Mouse (Mus musculus) MEL (cell line): ENCODE measurements around the gene Map2k4. TPM values are rescaled to one million over a fixed set of nuclear protein-coding genes. Genes with fewer than 3 reads are reported as not detected.

Experiments
- DNase-seq: peaks from one replicate; pipeline ENCODE4 v3.0.0; 2011; ENCODE audit warnings: low read depth, low spot score
- H3K27ac ChIP-seq: 2 replicates; pipeline ENCODE4 v1.5.1; 2012; ENCODE audit warnings: low read depth, mild to moderate bottlenecking, control low read depth, low read length, moderate library complexity; ENCODE audit not compliant: control insufficient read depth
- H3K27me3 ChIP-seq, 2 experiments: fragments of 150-350 bp in 1 of 2; sonication (generic) in 1 of 2; 2 replicates each; pipeline ENCODE4 v1.6.1; 2012; ENCODE audit warnings: low read length in 2 of 2, mild to moderate bottlenecking in 2 of 2, improper control_type of control experiment in 1 of 2, moderate library complexity in 1 of 2; ENCODE audit not compliant: insufficient read depth in 2 of 2, control insufficient read depth in 1 of 2
- H3K36me3 ChIP-seq, 2 experiments: 2 replicates each; pipeline ENCODE4 v1.6.1; 2012 to 2014; ENCODE audit warnings: low read length in 2 of 2, improper control_type of control experiment in 1 of 2, inconsistent platforms in 1 of 2, mild to moderate bottlenecking in 1 of 2; ENCODE audit not compliant: insufficient read depth in 2 of 2, control insufficient read depth in 1 of 2
- H3K4me1 ChIP-seq, 2 experiments: fragments of 150-350 bp in 1 of 2; sonication (generic) in 1 of 2; 2 replicates each; pipeline ENCODE4 v1.6.1; 2012; ENCODE audit warnings: low read length in 2 of 2, improper control_type of control experiment in 1 of 2, mild to moderate bottlenecking in 1 of 2; ENCODE audit not compliant: insufficient read depth in 2 of 2, control insufficient read depth in 1 of 2
- H3K4me3 ChIP-seq, 2 experiments: fragments of 150-350 bp in 1 of 2; sonication (generic) in 1 of 2; 2 replicates each; pipeline ENCODE4 v1.5.1; 2012; ENCODE audit warnings: low read depth in 2 of 2, low read length in 2 of 2, mild to moderate bottlenecking in 2 of 2, moderate library complexity in 2 of 2, control low read depth in 1 of 2, improper control_type of control experiment in 1 of 2; ENCODE audit not compliant: control insufficient read depth in 1 of 2, insufficient read depth in 1 of 2
- H3K79me2 ChIP-seq: 2 replicates; pipeline ENCODE4 v1.6.1; 2012; ENCODE audit warnings: mild to moderate bottlenecking, low read length, moderate library complexity; ENCODE audit not compliant: control insufficient read depth, poor library complexity, insufficient read depth
- H3K9ac ChIP-seq: 2 replicates; pipeline ENCODE4 v1.6.1; 2012; ENCODE audit warnings: low read depth, mild to moderate bottlenecking, control low read depth, low read length, moderate library complexity; ENCODE audit not compliant: control insufficient read depth, poor library complexity, severe bottlenecking
- H3K9me3 ChIP-seq: fragments of 150-350 bp; sonication (generic); replicated peaks from 2 replicates; pipeline ENCODE4 v1.6.1; 2012; ENCODE audit warnings: mild to moderate bottlenecking, low read length, improper control_type of control experiment, moderate library complexity; ENCODE audit not compliant: insufficient read depth
- BHLHE40 ChIP-seq: IDR thresholded peaks from 2 replicates; pipeline ENCODE4 v1.6.1; 2012; ENCODE audit warnings: low read depth, mild to moderate bottlenecking, inconsistent platforms, low read length, improper control_type of control experiment, borderline replicate concordance
- CHD1 ChIP-seq: IDR thresholded peaks from 2 replicates; pipeline ENCODE4 v1.6.1; 2012; ENCODE audit warnings: low read depth, mild to moderate bottlenecking, inconsistent platforms, low read length, improper control_type of control experiment
- CHD2 ChIP-seq: IDR thresholded peaks from 2 replicates; pipeline ENCODE4 v1.6.1; 2011; ENCODE audit warnings: low read length, improper control_type of control experiment
- CTCF ChIP-seq, 3 experiments: IDR thresholded peaks in 2 of 3; conservative IDR thresholded peaks in 1 of 3; 2 replicates each; pipeline ENCODE4 v1.5.1; 2011 to 2012; ENCODE audit warnings: low read length in 3 of 3, low read depth in 2 of 3, mild to moderate bottlenecking in 2 of 3, improper control_type of control experiment in 1 of 3, inconsistent platforms in 1 of 3, mixed read lengths in 1 of 3, moderate library complexity in 1 of 3; ENCODE audit not compliant: control insufficient read depth in 1 of 3, insufficient read depth in 1 of 3, poor library complexity in 1 of 3, severe bottlenecking in 1 of 3
- E2F4 ChIP-seq: IDR thresholded peaks from 2 replicates; pipeline ENCODE4 v1.6.1; 2011; ENCODE audit warnings: low read depth, low read length, improper control_type of control experiment, borderline replicate concordance
- ELF1 ChIP-seq: IDR thresholded peaks from 2 replicates; pipeline ENCODE4 v1.6.1; 2014; ENCODE audit warnings: low read depth, mild to moderate bottlenecking, inconsistent platforms, low read length, improper control_type of control experiment, moderate library complexity
- EP300 ChIP-seq, 2 experiments: IDR thresholded peaks; 2 replicates each; pipeline ENCODE4 v1.6.1; 2011; ENCODE audit warnings: improper control_type of control experiment in 2 of 2, low read length in 2 of 2, low read depth in 1 of 2, mild to moderate bottlenecking in 1 of 2
- ETS1 ChIP-seq: IDR thresholded peaks from 2 replicates; pipeline ENCODE4 v1.6.1; 2012; ENCODE audit warnings: low read depth, mild to moderate bottlenecking, inconsistent platforms, low read length, improper control_type of control experiment, moderate library complexity
- GABPA ChIP-seq: IDR thresholded peaks from 2 replicates; pipeline ENCODE4 v1.6.1; 2012; ENCODE audit warnings: low read depth, mild to moderate bottlenecking, inconsistent platforms, low read length, improper control_type of control experiment, moderate library complexity
- GATA1 ChIP-seq: IDR thresholded peaks from 2 replicates; pipeline ENCODE4 v1.6.1; 2011; ENCODE audit warnings: low read depth, low read length, improper control_type of control experiment
- HCFC1 ChIP-seq: IDR thresholded peaks from 2 replicates; pipeline ENCODE4 v1.6.1; 2012; ENCODE audit warnings: low read depth, mild to moderate bottlenecking, inconsistent platforms, low read length, improper control_type of control experiment, moderate library complexity
- JUND ChIP-seq: IDR thresholded peaks from 2 replicates; pipeline ENCODE4 v1.6.1; 2011; ENCODE audit warnings: low read depth, mild to moderate bottlenecking, improper control_type of control experiment, low read length
- KAT2A ChIP-seq: conservative IDR thresholded peaks from 2 replicates; pipeline ENCODE4 v1.6.1; 2012; ENCODE audit warnings: low read depth, low read length, improper control_type of control experiment, inconsistent platforms
- MAFK ChIP-seq: IDR thresholded peaks from 2 replicates; pipeline ENCODE4 v1.6.1; 2011; ENCODE audit warnings: low read depth, mild to moderate bottlenecking, low read length, improper control_type of control experiment, borderline replicate concordance
- MAX ChIP-seq: IDR thresholded peaks from 2 replicates; pipeline ENCODE4 v1.6.1; 2011; ENCODE audit warnings: low read length, improper control_type of control experiment
- MAZ ChIP-seq: IDR thresholded peaks from 2 replicates; pipeline ENCODE4 v1.6.1; 2012; ENCODE audit warnings: low read depth, mild to moderate bottlenecking, inconsistent platforms, low read length, improper control_type of control experiment
- MEF2A ChIP-seq: IDR thresholded peaks from 2 replicates; pipeline ENCODE4 v1.6.1; 2014; ENCODE audit warnings: low read depth, mild to moderate bottlenecking, inconsistent platforms, low read length, improper control_type of control experiment; ENCODE audit not compliant: poor library complexity, insufficient replicate concordance, severe bottlenecking; ENCODE audit errors: extremely low read depth
- MXI1 ChIP-seq: IDR thresholded peaks from 2 replicates; pipeline ENCODE4 v1.6.1; 2011; ENCODE audit warnings: mild to moderate bottlenecking, low read depth, low read length, improper control_type of control experiment
- MYB ChIP-seq: IDR thresholded peaks from 2 replicates; pipeline ENCODE4 v1.6.1; 2011; ENCODE audit warnings: mild to moderate bottlenecking, low read depth, low read length, improper control_type of control experiment
- MYC ChIP-seq: IDR thresholded peaks from 2 replicates; pipeline ENCODE4 v1.6.1; 2011; ENCODE audit warnings: low read depth, mild to moderate bottlenecking, low read length, improper control_type of control experiment, moderate library complexity
- NELFE ChIP-seq: IDR thresholded peaks from 2 replicates; pipeline ENCODE4 v1.6.1; 2011; ENCODE audit warnings: low read depth, low read length, improper control_type of control experiment
- NRF1 ChIP-seq: IDR thresholded peaks from 2 replicates; pipeline ENCODE4 v1.6.1; 2014; ENCODE audit warnings: low read depth, mild to moderate bottlenecking, inconsistent platforms, low read length, improper control_type of control experiment, moderate library complexity; ENCODE audit not compliant: poor library complexity, insufficient read depth, severe bottlenecking
- POLR2A ChIP-seq, 2 experiments: IDR thresholded peaks; 2 replicates each; pipeline ENCODE4 v1.6.1; 2011 to 2012; ENCODE audit warnings: low read length in 2 of 2, mild to moderate bottlenecking in 2 of 2, control low read depth in 1 of 2, improper control_type of control experiment in 1 of 2, low read depth in 1 of 2, moderate library complexity in 1 of 2; ENCODE audit not compliant: control insufficient read depth in 1 of 2, insufficient read depth in 1 of 2, poor library complexity in 1 of 2
- POLR2AphosphoS2 ChIP-seq: IDR thresholded peaks from 2 replicates; pipeline ENCODE4 v1.6.1; 2011; ENCODE audit warnings: low read length, improper control_type of control experiment
- POLR2AphosphoS5 ChIP-seq: IDR thresholded peaks from 2 replicates; pipeline ENCODE4 v1.6.1; 2012; ENCODE audit warnings: low read depth, borderline replicate concordance, mild to moderate bottlenecking, inconsistent platforms, low read length, moderate library complexity, mixed read lengths
- RAD21 ChIP-seq: IDR thresholded peaks from 2 replicates; pipeline ENCODE4 v1.6.1; 2011; ENCODE audit warnings: mild to moderate bottlenecking, low read depth, low read length, improper control_type of control experiment
- RCOR1 ChIP-seq: IDR thresholded peaks from 2 replicates; pipeline ENCODE4 v1.6.1; 2012; ENCODE audit warnings: low read depth, mild to moderate bottlenecking, inconsistent platforms, low read length, improper control_type of control experiment
- SIN3A ChIP-seq: IDR thresholded peaks from 2 replicates; pipeline ENCODE4 v1.6.1; 2012; ENCODE audit warnings: low read length, improper control_type of control experiment, inconsistent platforms
- SMC3 ChIP-seq: IDR thresholded peaks from 2 replicates; pipeline ENCODE4 v1.6.1; 2011; ENCODE audit warnings: low read depth, low read length, improper control_type of control experiment
- TBP ChIP-seq: IDR thresholded peaks from 2 replicates; pipeline ENCODE4 v1.8.0; 2011; ENCODE audit warnings: low read depth, low read length, improper control_type of control experiment
- TCF12 ChIP-seq: IDR thresholded peaks from 2 replicates; pipeline ENCODE4 v1.6.1; 2014; ENCODE audit warnings: low read depth, mild to moderate bottlenecking, inconsistent platforms, low read length, improper control_type of control experiment, moderate library complexity
- UBTF ChIP-seq: IDR thresholded peaks from 2 replicates; pipeline ENCODE4 v1.6.1; 2012; ENCODE audit warnings: low read depth, mild to moderate bottlenecking, inconsistent platforms, low read length, improper control_type of control experiment, moderate library complexity, borderline replicate concordance; ENCODE audit not compliant: insufficient read depth
- USF1 ChIP-seq: IDR thresholded peaks from 2 replicates; pipeline ENCODE4 v1.6.1; 2014; ENCODE audit warnings: low read depth, mild to moderate bottlenecking, inconsistent platforms, low read length, improper control_type of control experiment, moderate library complexity
- USF2 ChIP-seq, 2 experiments: IDR thresholded peaks; 2 replicates each; pipeline ENCODE4 v1.6.1; 2011 to 2012; ENCODE audit warnings: improper control_type of control experiment in 2 of 2, low read length in 2 of 2, borderline replicate concordance in 1 of 2, inconsistent platforms in 1 of 2, low read depth in 1 of 2, mild to moderate bottlenecking in 1 of 2; ENCODE audit not compliant: insufficient read depth in 1 of 2
- ZC3H11A ChIP-seq: IDR thresholded peaks from 2 replicates; pipeline ENCODE4 v1.6.1; 2012; ENCODE audit warnings: low read depth, mild to moderate bottlenecking, inconsistent platforms, low read length, improper control_type of control experiment
- ZKSCAN1 ChIP-seq: IDR thresholded peaks from 2 replicates; pipeline ENCODE4 v1.6.1; 2012; ENCODE audit warnings: low read depth, mild to moderate bottlenecking, inconsistent platforms, low read length, improper control_type of control experiment, moderate library complexity
- ZMIZ1 ChIP-seq: IDR thresholded peaks from 2 replicates; pipeline ENCODE4 v1.6.1; 2012; ENCODE audit warnings: low read depth, mild to moderate bottlenecking, inconsistent platforms, low read length, improper control_type of control experiment, moderate library complexity
- ZNF384 ChIP-seq: IDR thresholded peaks from 2 replicates; pipeline ENCODE4 v1.6.1; 2012; ENCODE audit warnings: low read depth, mild to moderate bottlenecking, inconsistent platforms, low read length, improper control_type of control experiment
- polyA plus RNA-seq, 2 experiments: library from polyadenylated mRNA; stranded (reverse) in 1 of 2; unstranded in 1 of 2; fragments of >175 nt in 1 of 2; fragments of >200 nt in 1 of 2; gene quantifications; 2 replicates each; pipeline versions ENCODE4 v1.2.1 to v1.2.4; 2012; ENCODE audit warnings: low replicate concordance in 2 of 2, low read depth in 1 of 2; ENCODE audit not compliant: insufficient read length in 2 of 2, insufficient read depth in 1 of 2, missing spikeins in 1 of 2
- total RNA-seq: library from RNA; depleted of rRNA; stranded (reverse); fragments of 300-350 nt; gene quantifications from 2 replicates; pipeline ENCODE4 v1.2.3, GENCODE M21; 2012

Map2k4 gene
- total and polyA plus RNA-seq, 3 experiments: 20.0 to 70.7 (median 21.8) TPM

- Histone ChIP-seq H3K4me1 (peaks cover 8 to 20% of the 10 kb centered on the region in 2 experiments), H3K4me3 (no peak overlapping the region), H3K9me3 (no peaks in the 10 kb centered on the region), H3K27me3 (no peaks in the 10 kb centered on the region), H3K27ac (no peak overlapping the region), H3K79me2 (no peaks in the 10 kb centered on the region), H3K9ac (no peak overlapping the region), H3K36me3 (peaks cover 6 to 17% of the 10 kb centered on the region in 2 experiments)
- peak; percentile 81 for DNase-seq
- TF ChIP-seq NELFE: no peak
- peak; percentile 76 for TF ChIP-seq JUND
- TF ChIP-seq POLR2A (IDR thresholded peaks at IDR 0.05; ENCODE audit: control insufficient read depth in 1 of 2, insufficient read depth in 1 of 2, low read depth in 1 of 2, low read length in 2 of 2, poor library complexity in 1 of 2): no peak
- TF ChIP-seq SIN3A: peak; percentile 74
- no peak for TF ChIP-seq RAD21
- TF ChIP-seq ZNF384: 0 out of 2 replicates have a peak, but pooled peaks have one; percentile 29
- no peak for TF ChIP-seq ZKSCAN1
- no peak for TF ChIP-seq KAT2A
- TF ChIP-seq ZC3H11A: no peak
- TF ChIP-seq POLR2AphosphoS2: no peak
- peak; percentile 100 for TF ChIP-seq RCOR1
- peak; percentile 32; the same call in 1 of the 2 replicates for TF ChIP-seq MAX
- no peak for TF ChIP-seq SMC3
- peak; percentile 98 to 99 for TF ChIP-seq EP300 (IDR thresholded peaks at IDR 0.05; ENCODE audit: low read depth in 1 of 2, low read length in 2 of 2)
- no peak for TF ChIP-seq CHD2
- TF ChIP-seq E2F4: no peak
- peak; percentile 85 for TF ChIP-seq MYB
- peak; percentile 99 for TF ChIP-seq TCF12
- peak; percentile 81; the same call in 1 of the 2 replicates for TF ChIP-seq MXI1
- TF ChIP-seq USF1: no peak
- TF ChIP-seq USF2 (IDR thresholded peaks at IDR 0.05; ENCODE audit: borderline replicate concordance in 1 of 2, insufficient read depth in 1 of 2, low read depth in 1 of 2, low read length in 2 of 2): no peak
- peak; percentile 61; the same call in 1 of the 2 replicates for TF ChIP-seq MEF2A
- no peak for TF ChIP-seq ZMIZ1
- no peak for TF ChIP-seq ELF1
- no peak for TF ChIP-seq TBP
- TF ChIP-seq MYC: no peak
- no peak for TF ChIP-seq MAZ
- peak; percentile 100 for TF ChIP-seq GATA1
- no peak for TF ChIP-seq CTCF (IDR thresholded peaks at IDR 0.05 in 2 of 3, conservative IDR thresholded peaks at IDR 0.05 in 1 of 3; ENCODE audit: control insufficient read depth in 1 of 3, insufficient read depth in 1 of 3, low read depth in 2 of 3, low read length in 3 of 3, poor library complexity in 1 of 3, severe bottlenecking in 1 of 3)
- peak; percentile 90 for TF ChIP-seq ETS1
- no peak for TF ChIP-seq POLR2AphosphoS5
- TF ChIP-seq UBTF: no peak
- peak; percentile 59; the same call in 1 of the 2 replicates for TF ChIP-seq MAFK
- TF ChIP-seq CHD1: no peak
- TF ChIP-seq NRF1: no peak
- no peak for TF ChIP-seq GABPA
- peak; percentile 53; the same call in 1 of the 2 replicates for TF ChIP-seq BHLHE40
- TF ChIP-seq HCFC1: no peak
These were observed 74.3 kb downstream of the Map2k4 start for GRCm38 (mm10) chr11:65713830-65714229.
